Mouse (Mus musculus): ENCODE results near the gene Map7. TPM values are rescaled to one million over a fixed set of nuclear protein-coding genes. Genes with fewer than 3 reads are reported as not detected.

Gene Map7
- polyA plus RNA-seq, 1 experiment from 2014 or later: 47.0 TPM

GRCm38 (mm10) chr10:20186800-20187273 is 38.6 kb downstream of the Map7 start:
- peak; percentile 96 for ATAC-seq

GRCm38 (mm10) chr10:20190139-20190747 is 42.0 kb downstream of the Map7 start:
- no peak overlapping the region for H3K4me2 ChIP-seq (replicated peaks; ENCODE audit: low read depth)
- no peaks in the 10 kb centered on the region for H3K27me3 ChIP-seq (replicated peaks; ENCODE audit: control insufficient read depth, insufficient read depth, low read length)
- WGBS: 67% methylated on average over 6 of the region's 6 CpGs
- H3K9ac ChIP-seq (ENCODE audit: low read depth, low read length): no peak overlapping the region
- peaks cover 8% of the 10 kb centered on the region; the same call in 1 of the 2 replicates for H3K4me1 ChIP-seq (replicated peaks; ENCODE audit: control insufficient read depth, insufficient read depth, low read length)
- H3K9me3 ChIP-seq (ENCODE audit: control insufficient read depth): no peaks in the 10 kb centered on the region
- H3K36me3 ChIP-seq (ENCODE audit: control insufficient read depth, insufficient read depth): no peaks in the 10 kb centered on the region
- no peak for ATAC-seq
- no peak overlapping the region for H3K4me3 ChIP-seq (ENCODE audit: low read depth, low read length)
- H3K27ac ChIP-seq (ENCODE audit: low read depth, low read length): no peak overlapping the region
- no peak for TF ChIP-seq CTCF (IDR thresholded peaks at IDR 0.05; ENCODE audit: low read depth)

More at GRCm38 (mm10) chr10:20186800-20187273, 38.6 kb downstream of the Map7 start:
- Histone ChIP-seq H3K27ac (ENCODE audit: low read depth, low read length) (peak overlapping the region; percentile 87), H3K4me1 (replicated peaks; ENCODE audit: control insufficient read depth, insufficient read depth, low read length) (peaks cover 8% of the 10 kb centered on the region; the same call in 1 of the 2 replicates), H3K27me3 (replicated peaks; ENCODE audit: control insufficient read depth, insufficient read depth, low read length) (no peaks in the 10 kb centered on the region), H3K4me2 (replicated peaks; ENCODE audit: low read depth) (no peak overlapping the region), H3K4me3 (ENCODE audit: low read depth, low read length) (no peak overlapping the region), H3K9ac (ENCODE audit: low read depth, low read length) (no peak overlapping the region), H3K9me3 (ENCODE audit: control insufficient read depth) (no peaks in the 10 kb centered on the region), H3K36me3 (ENCODE audit: control insufficient read depth, insufficient read depth) (no peaks in the 10 kb centered on the region)
- 35% methylated on average over 5 of the region's 5 CpGs for WGBS
- peak; percentile 29; the same call in 1 of the 2 replicates for TF ChIP-seq CTCF (IDR thresholded peaks at IDR 0.05; ENCODE audit: low read depth)

- Histone ChIP-seq H3K4me1 (replicated peaks; ENCODE audit: control insufficient read depth, insufficient read depth, low read length) (no peaks in the 10 kb centered on the region), H3K27ac (ENCODE audit: low read depth, low read length) (no peak overlapping the region), H3K9ac (ENCODE audit: low read depth, low read length) (no peak overlapping the region), H3K27me3 (replicated peaks; ENCODE audit: control insufficient read depth, insufficient read depth, low read length) (no peaks in the 10 kb centered on the region), H3K36me3 (ENCODE audit: control insufficient read depth, insufficient read depth) (no peaks in the 10 kb centered on the region), H3K4me3 (ENCODE audit: low read depth, low read length) (no peak overlapping the region), H3K9me3 (ENCODE audit: control insufficient read depth) (no peaks in the 10 kb centered on the region), H3K4me2 (replicated peaks; ENCODE audit: low read depth) (no peak overlapping the region)
- WGBS: 57% methylated on average over 13 of the region's 13 CpGs
- TF ChIP-seq CTCF (IDR thresholded peaks at IDR 0.05; ENCODE audit: low read depth): no peak
- ATAC-seq: no peak
These were observed 46.7 kb downstream of the Map7 start for GRCm38 (mm10) chr10:20194847-20195540.

GRCm38 (mm10) chr10:20197039-20197438 is 48.8 kb downstream of the Map7 start:
- 57% methylated on average over 7 of the region's 7 CpGs for WGBS
- Histone ChIP-seq H3K36me3 (ENCODE audit: control insufficient read depth, insufficient read depth) (no peaks in the 10 kb centered on the region), H3K9me3 (ENCODE audit: control insufficient read depth) (no peaks in the 10 kb centered on the region), H3K4me3 (ENCODE audit: low read depth, low read length) (no peak overlapping the region), H3K27me3 (replicated peaks; ENCODE audit: control insufficient read depth, insufficient read depth, low read length) (no peaks in the 10 kb centered on the region), H3K9ac (ENCODE audit: low read depth, low read length) (no peak overlapping the region), H3K4me1 (replicated peaks; ENCODE audit: control insufficient read depth, insufficient read depth, low read length) (peaks cover 1% of the 10 kb centered on the region; the same call in 1 of the 2 replicates), H3K27ac (ENCODE audit: low read depth, low read length) (no peak overlapping the region), H3K4me2 (replicated peaks; ENCODE audit: low read depth) (no peak overlapping the region)
- no peak for ATAC-seq
- no peak for TF ChIP-seq CTCF (IDR thresholded peaks at IDR 0.05; ENCODE audit: low read depth)

GRCm38 (mm10) chr10:20198968-20199737 is 50.9 kb downstream of the Map7 start:
- Histone ChIP-seq H3K4me3 (ENCODE audit: low read depth, low read length) (no peak overlapping the region), H3K27ac (ENCODE audit: low read depth, low read length) (peak overlapping the region; percentile 41; the same call in 1 of the 2 replicates), H3K4me2 (replicated peaks; ENCODE audit: low read depth) (no peak overlapping the region), H3K9me3 (ENCODE audit: control insufficient read depth) (no peaks in the 10 kb centered on the region), H3K9ac (ENCODE audit: low read depth, low read length) (no peak overlapping the region), H3K36me3 (ENCODE audit: control insufficient read depth, insufficient read depth) (no peaks in the 10 kb centered on the region), H3K27me3 (replicated peaks; ENCODE audit: control insufficient read depth, insufficient read depth, low read length) (no peaks in the 10 kb centered on the region), H3K4me1 (replicated peaks; ENCODE audit: control insufficient read depth, insufficient read depth, low read length) (peaks cover 10% of the 10 kb centered on the region; the same call in 1 of the 2 replicates)
- WGBS: 63% methylated on average over 10 of the region's 10 CpGs
- ATAC-seq: no peak
- TF ChIP-seq CTCF (IDR thresholded peaks at IDR 0.05; ENCODE audit: low read depth): no peak

- ATAC-seq: no peak
- H3K9me3 ChIP-seq (ENCODE audit: control insufficient read depth): no peaks in the 10 kb centered on the region
- no peaks in the 10 kb centered on the region for H3K36me3 ChIP-seq (ENCODE audit: control insufficient read depth, insufficient read depth)
- no peaks in the 10 kb centered on the region for H3K27me3 ChIP-seq (replicated peaks; ENCODE audit: control insufficient read depth, insufficient read depth, low read length)
- no peak overlapping the region for H3K9ac ChIP-seq (ENCODE audit: low read depth, low read length)
- peaks cover 10% of the 10 kb centered on the region; the same call in 1 of the 2 replicates for H3K4me1 ChIP-seq (replicated peaks; ENCODE audit: control insufficient read depth, insufficient read depth, low read length)
- peak overlapping the region; percentile 91; the same call in 1 of the 2 replicates for H3K27ac ChIP-seq (ENCODE audit: low read depth, low read length)
- no peak for TF ChIP-seq CTCF (IDR thresholded peaks at IDR 0.05; ENCODE audit: low read depth)
- H3K4me2 ChIP-seq (replicated peaks; ENCODE audit: low read depth): no peak overlapping the region
- WGBS: 27% methylated on average over 3 of the region's 3 CpGs
- H3K4me3 ChIP-seq (ENCODE audit: low read depth, low read length): no peak overlapping the region
These were observed 53.0 kb downstream of the Map7 start for GRCm38 (mm10) chr10:20201236-20201635.
